Mouse (Mus musculus) embryonic fibroblast, embryonic 13.5 days (primary cell): ENCODE data around the gene Tma7.

ENCODE experiments used
- CTCF ChIP-seq: IDR thresholded peaks from 2 replicates; pipeline ENCODE4 v1.5.1; 2011; ENCODE audit warnings: mild to moderate bottlenecking, control low read depth, low read length, moderate library complexity, borderline replicate concordance; ENCODE audit not compliant: insufficient read depth
- POLR2A ChIP-seq: IDR thresholded peaks from 2 replicates; pipeline ENCODE4 v1.6.1; 2011; ENCODE audit warnings: low read depth, mild to moderate bottlenecking, control low read depth, low read length, moderate library complexity

- TF ChIP-seq CTCF (no peak), POLR2A (peak; percentile 67)
Measured at GRCm38 (mm10) chr9:109038901-109039364, 43.5 kb downstream of the Tma7 start.
